Mouse (Mus musculus): ENCODE measurements around the gene Lrrk1. TPM values are rescaled to one million over a fixed set of nuclear protein-coding genes. Genes with fewer than 3 reads are reported as not detected.

The Lrrk1 gene
- polyA plus RNA-seq, 1 experiment from 2014 or later: 2.9 TPM

- Histone ChIP-seq H3K27ac (ENCODE audit: low read depth, low read length) (no peak overlapping the region), H3K9me3 (ENCODE audit: control insufficient read depth, low read length) (no peaks in the 10 kb centered on the region), H3K36me3 (ENCODE audit: control insufficient read depth, insufficient read depth, low read length) (no peaks in the 10 kb centered on the region), H3K4me1 (ENCODE audit: control insufficient read depth, insufficient read depth, low read length) (no peaks in the 10 kb centered on the region), H3K9ac (ENCODE audit: low read length) (no peak overlapping the region), H3K4me2 (no peak overlapping the region), H3K4me3 (ENCODE audit: low read depth, low read length) (no peak overlapping the region), H3K27me3 (ENCODE audit: control insufficient read depth, insufficient read depth, low read length) (no peaks in the 10 kb centered on the region)
- ATAC-seq (ENCODE audit: low FRiP score): no peak
- WGBS: 90% methylated on average over 8 of the region's 8 CpGs
- DNase-seq (ENCODE audit: low spot score, missing footprints): no peak
These were observed 83.0 kb downstream of the Lrrk1 start for GRCm38 (mm10) chr7:66304993-66305713.

- no peaks in the 10 kb centered on the region for H3K36me3 ChIP-seq (ENCODE audit: control insufficient read depth, insufficient read depth, low read length)
- H3K9ac ChIP-seq (ENCODE audit: low read length): no peak overlapping the region
- ATAC-seq (ENCODE audit: low FRiP score) (no peak), DNase-seq (ENCODE audit: low spot score, missing footprints) (peak; percentile 54)
- H3K4me3 ChIP-seq (ENCODE audit: low read depth, low read length): no peak overlapping the region
- H3K27me3 ChIP-seq (ENCODE audit: control insufficient read depth, insufficient read depth, low read length): no peaks in the 10 kb centered on the region
- WGBS: 94% methylated on average over 14 of the region's 14 CpGs
- no peaks in the 10 kb centered on the region for H3K4me1 ChIP-seq (ENCODE audit: control insufficient read depth, insufficient read depth, low read length)
- no peak overlapping the region for H3K4me2 ChIP-seq
- H3K27ac ChIP-seq (ENCODE audit: low read depth, low read length): no peak overlapping the region
- no peaks in the 10 kb centered on the region for H3K9me3 ChIP-seq (ENCODE audit: control insufficient read depth, low read length)
These were observed 84.1 kb downstream of the Lrrk1 start for GRCm38 (mm10) chr7:66303922-66304660.

GRCm38 (mm10) chr7:66301486-66301885, 86.7 kb downstream of the Lrrk1 start:
- Histone ChIP-seq H3K27me3 (ENCODE audit: control insufficient read depth, insufficient read depth, low read length) (no peaks in the 10 kb centered on the region; the same call in 1 of the 2 replicates), H3K4me3 (ENCODE audit: low read depth, low read length) (no peak overlapping the region), H3K4me2 (no peak overlapping the region), H3K36me3 (ENCODE audit: control insufficient read depth, insufficient read depth, low read length) (no peaks in the 10 kb centered on the region), H3K9ac (ENCODE audit: low read length) (no peak overlapping the region), H3K9me3 (ENCODE audit: control insufficient read depth, low read length) (no peaks in the 10 kb centered on the region), H3K4me1 (ENCODE audit: control insufficient read depth, insufficient read depth, low read length) (peaks cover 10% of the 10 kb centered on the region), H3K27ac (ENCODE audit: low read depth, low read length) (no peak overlapping the region)
- DNase-seq (ENCODE audit: low spot score, missing footprints) (no peak), ATAC-seq (ENCODE audit: low FRiP score) (no peak)
- WGBS: 84% methylated on average over 4 of the region's 4 CpGs

GRCm38 (mm10) chr7:66300680-66301079, 87.5 kb downstream of the Lrrk1 start:
- ATAC-seq (ENCODE audit: low FRiP score): peak; percentile 69; the same call in 1 of the 2 replicates

GRCm38 (mm10) chr7:66297656-66298021, 90.5 kb downstream of the Lrrk1 start:
- no peak overlapping the region for H3K9ac ChIP-seq (ENCODE audit: low read length)
- no peaks in the 10 kb centered on the region for H3K9me3 ChIP-seq (ENCODE audit: control insufficient read depth, low read length)
- WGBS: 76% methylated on average over 9 of the region's 9 CpGs
- no peak overlapping the region for H3K4me2 ChIP-seq
- no peak overlapping the region for H3K4me3 ChIP-seq (ENCODE audit: low read depth, low read length)
- peaks cover 15% of the 10 kb centered on the region for H3K4me1 ChIP-seq (ENCODE audit: control insufficient read depth, insufficient read depth, low read length)
- no peaks in the 10 kb centered on the region; the same call in 1 of the 2 replicates for H3K27me3 ChIP-seq (ENCODE audit: control insufficient read depth, insufficient read depth, low read length)
- no peak for DNase-seq (ENCODE audit: low spot score, missing footprints)
- ATAC-seq (ENCODE audit: low FRiP score): no peak
- no peaks in the 10 kb centered on the region for H3K36me3 ChIP-seq (ENCODE audit: control insufficient read depth, insufficient read depth, low read length)
- no peak overlapping the region for H3K27ac ChIP-seq (ENCODE audit: low read depth, low read length)

More at GRCm38 (mm10) chr7:66300680-66301079, 87.5 kb downstream of the Lrrk1 start:
- no peak overlapping the region for H3K4me3 ChIP-seq (ENCODE audit: low read depth, low read length)
- no peak overlapping the region for H3K4me2 ChIP-seq
- H3K9me3 ChIP-seq (ENCODE audit: control insufficient read depth, low read length): no peaks in the 10 kb centered on the region
- no peaks in the 10 kb centered on the region; the same call in 1 of the 2 replicates for H3K27me3 ChIP-seq (ENCODE audit: control insufficient read depth, insufficient read depth, low read length)
- no peak overlapping the region for H3K9ac ChIP-seq (ENCODE audit: low read length)
- H3K4me1 ChIP-seq (ENCODE audit: control insufficient read depth, insufficient read depth, low read length): peaks cover 10% of the 10 kb centered on the region
- WGBS: 10% methylated on average over 5 of the region's 5 CpGs
- DNase-seq (ENCODE audit: low spot score, missing footprints): peak; percentile 94
- H3K27ac ChIP-seq (ENCODE audit: low read depth, low read length): no peak overlapping the region
- H3K36me3 ChIP-seq (ENCODE audit: control insufficient read depth, insufficient read depth, low read length): no peaks in the 10 kb centered on the region

- H3K9me3 ChIP-seq (ENCODE audit: control insufficient read depth, low read length): no peaks in the 10 kb centered on the region
- 38% methylated on average over 12 of the region's 12 CpGs for WGBS
- DNase-seq (ENCODE audit: low spot score, missing footprints) (peak; percentile 87), ATAC-seq (ENCODE audit: low FRiP score) (peak; percentile 60; the same call in 1 of the 2 replicates)
- H3K27me3 ChIP-seq (ENCODE audit: control insufficient read depth, insufficient read depth, low read length): no peaks in the 10 kb centered on the region; the same call in 1 of the 2 replicates
- H3K27ac ChIP-seq (ENCODE audit: low read depth, low read length): no peak overlapping the region
- no peak overlapping the region for H3K4me2 ChIP-seq
- no peaks in the 10 kb centered on the region for H3K36me3 ChIP-seq (ENCODE audit: control insufficient read depth, insufficient read depth, low read length)
- H3K9ac ChIP-seq (ENCODE audit: low read length): peak overlapping the region; percentile 32; the same call in 1 of the 2 replicates
- H3K4me1 ChIP-seq (ENCODE audit: control insufficient read depth, insufficient read depth, low read length): peaks cover 17% of the 10 kb centered on the region
- no peak overlapping the region for H3K4me3 ChIP-seq (ENCODE audit: low read depth, low read length)
These were observed 91.1 kb downstream of the Lrrk1 start for GRCm38 (mm10) chr7:66296921-66297655.

GRCm38 (mm10) chr7:66292552-66293376, 95.4 kb downstream of the Lrrk1 start:
- H3K4me1 ChIP-seq (ENCODE audit: control insufficient read depth, insufficient read depth, low read length): peaks cover 17% of the 10 kb centered on the region

GRCm38 (mm10) chr7:66292010-66292409, 96.1 kb downstream of the Lrrk1 start:
- WGBS: 84% methylated on average over 8 of the region's 8 CpGs
- H3K9me3 ChIP-seq (ENCODE audit: control insufficient read depth, low read length): no peaks in the 10 kb centered on the region
- no peak for ATAC-seq (ENCODE audit: low FRiP score)
- no peak overlapping the region for H3K27ac ChIP-seq (ENCODE audit: low read depth, low read length)
- DNase-seq (ENCODE audit: low spot score, missing footprints): no peak
- H3K36me3 ChIP-seq (ENCODE audit: control insufficient read depth, insufficient read depth, low read length): no peaks in the 10 kb centered on the region
- H3K4me1 ChIP-seq (ENCODE audit: control insufficient read depth, insufficient read depth, low read length): peaks cover 10% of the 10 kb centered on the region
- H3K4me3 ChIP-seq (ENCODE audit: low read depth, low read length): no peak overlapping the region
- no peak overlapping the region for H3K4me2 ChIP-seq
- no peaks in the 10 kb centered on the region for H3K27me3 ChIP-seq (ENCODE audit: control insufficient read depth, insufficient read depth, low read length)
- H3K9ac ChIP-seq (ENCODE audit: low read length): no peak overlapping the region

More at GRCm38 (mm10) chr7:66292552-66293376, 95.4 kb downstream of the Lrrk1 start:
- Histone ChIP-seq H3K36me3 (ENCODE audit: control insufficient read depth, insufficient read depth, low read length) (no peaks in the 10 kb centered on the region), H3K27me3 (ENCODE audit: control insufficient read depth, insufficient read depth, low read length) (no peaks in the 10 kb centered on the region; the same call in 1 of the 2 replicates), H3K4me3 (ENCODE audit: low read depth, low read length) (no peak overlapping the region), H3K9me3 (ENCODE audit: control insufficient read depth, low read length) (no peaks in the 10 kb centered on the region), H3K27ac (ENCODE audit: low read depth, low read length) (no peak overlapping the region), H3K4me2 (no peak overlapping the region), H3K9ac (ENCODE audit: low read length) (no peak overlapping the region)
- WGBS: 33% methylated on average over 19 of the region's 19 CpGs
- DNase-seq (ENCODE audit: low spot score, missing footprints): peak; percentile 81
- ATAC-seq (ENCODE audit: low FRiP score): no peak

Data from midbrain, embryonic 11.5 days (tissue).